Mouse (Mus musculus): ENCODE results near the gene Angptl4.

GRCm38 (mm10) chr17:33774573-33775155 is 7.0 kb downstream of the Angptl4 start:
- no peak for TF ChIP-seq GATA1 (IDR thresholded peaks at IDR 0.05; ENCODE audit: low read length)
- no peak for TF ChIP-seq TAL1 (IDR thresholded peaks at IDR 0.05; ENCODE audit: low read length)

All from erythroblast, embryonic 14.5 days (primary cell).